Comparison of ENCODE assay signal across 8 mouse cellular contexts in the genomic region with DNA sequence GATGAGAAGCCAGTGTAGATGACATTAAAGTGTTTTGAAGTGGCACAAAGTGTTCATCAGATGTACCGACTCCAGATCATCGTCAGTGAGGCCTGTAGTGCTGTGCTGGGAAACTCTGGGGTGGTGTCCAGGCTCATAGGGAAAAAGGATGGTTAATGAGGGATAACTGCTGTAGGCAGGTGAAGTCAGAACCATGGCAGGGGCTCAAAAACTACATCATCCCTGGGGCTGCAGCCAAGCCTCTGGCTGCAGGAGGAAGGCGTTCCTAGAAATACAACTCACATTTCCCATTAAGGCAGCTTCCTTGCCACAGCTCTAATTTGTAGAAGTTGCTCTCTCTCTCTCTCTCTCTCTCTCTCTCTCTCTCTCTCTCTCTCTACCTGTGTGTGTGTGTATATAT. TPM values are rescaled to one million over a fixed set of nuclear protein-coding genes. Genes with fewer than 3 reads are reported as not detected.
DNase-seq lines count a peak whose midpoint lies in the region; ATAC-seq lines count a peak whose summit lies in the region.

No protein-coding gene starts in this region.

- ATAC-seq in forebrain, embryonic 13.5 days = 0 out of 2 replicates have a peak, but pooled peaks have one; percentile 27
- ATAC-seq in forebrain, embryonic 16.5 days = no peak
- ATAC-seq in forebrain, embryonic 12.5 days (ENCODE audit: low FRiP score) = no peak

- 58% methylated on average over 3 of the region's 3 CpGs for WGBS in forebrain, embryonic 13.5 days
- WGBS in forebrain, embryonic 16.5 days = 43% methylated on average over 3 of the region's 3 CpGs
- 82% methylated on average over 3 of the region's 3 CpGs for WGBS in forebrain, embryonic 12.5 days

- H3K4me2 ChIP-seq in forebrain, embryonic 13.5 days = no peak overlapping the region
- no peak overlapping the region for H3K4me2 ChIP-seq in forebrain, embryonic 16.5 days (ENCODE audit: low read length)
- no peak overlapping the region for H3K4me2 ChIP-seq in forebrain, embryonic 12.5 days

- no peak overlapping the region for H3K9ac ChIP-seq in forebrain, embryonic 13.5 days
- H3K9ac ChIP-seq in forebrain, embryonic 16.5 days (replicated peaks; ENCODE audit: low read depth, low read length) = no peak overlapping the region
- no peak overlapping the region for H3K9ac ChIP-seq in forebrain, embryonic 12.5 days

- no peaks in the 10 kb centered on the region for H3K4me1 ChIP-seq in forebrain, embryonic 13.5 days
- H3K4me1 ChIP-seq in forebrain, embryonic 16.5 days (replicated peaks; ENCODE audit: control insufficient read depth, insufficient read depth, low read length) = no peaks in the 10 kb centered on the region
- no peaks in the 10 kb centered on the region for H3K4me1 ChIP-seq in forebrain, embryonic 12.5 days

- DNase-seq in urinary bladder, postnatal 25 days (ENCODE audit: low spot score) = peak; percentile 43
- no peak for DNase-seq in urinary bladder, adult 2 months (ENCODE audit: low spot score)
- peak; percentile 33 for DNase-seq in heart, postnatal 25 days (ENCODE audit: low spot score)
- DNase-seq in layer of hippocampus, adult 8-10 months (ENCODE audit: low spot score in 2 of 2) = no peak
- no peak for DNase-seq in left cerebral cortex, postnatal 14 days (ENCODE audit: low spot score in 2 of 2)

- intact Hi-C loops in heart, postnatal 25 days (cut with DNase I) = loop anchor here (5.0 kb wide), 1 partner anchor 106 kb away; no protein-coding TSS in a partner anchor
- intact Hi-C loops in left cerebral cortex, postnatal 14 days (cut with DNase I) = loop anchor here (10.0 kb wide), 1 partner anchor 374 kb away; no protein-coding TSS in a partner anchor

- no peaks in the 10 kb centered on the region for H3K9me3 ChIP-seq in forebrain, embryonic 13.5 days (replicated peaks)
- no peaks in the 10 kb centered on the region for H3K9me3 ChIP-seq in forebrain, embryonic 16.5 days (ENCODE audit: control insufficient read depth, low read length)
- no peaks in the 10 kb centered on the region for H3K9me3 ChIP-seq in forebrain, embryonic 12.5 days

- no peaks in the 10 kb centered on the region for H3K36me3 ChIP-seq in forebrain, embryonic 13.5 days (ENCODE audit: poor library complexity, severe bottlenecking)
- H3K36me3 ChIP-seq in forebrain, embryonic 16.5 days (ENCODE audit: control insufficient read depth, insufficient read depth) = no peaks in the 10 kb centered on the region
- no peaks in the 10 kb centered on the region for H3K36me3 ChIP-seq in forebrain, embryonic 12.5 days (replicated peaks)

- H3K27me3 ChIP-seq in forebrain, embryonic 13.5 days = no peaks in the 10 kb centered on the region
- H3K27me3 ChIP-seq in forebrain, embryonic 16.5 days (replicated peaks; ENCODE audit: control insufficient read depth, insufficient read depth, low read length) = no peaks in the 10 kb centered on the region
- no peaks in the 10 kb centered on the region for H3K27me3 ChIP-seq in forebrain, embryonic 12.5 days

- no peak overlapping the region for H3K4me3 ChIP-seq in forebrain, embryonic 13.5 days
- no peak overlapping the region for H3K4me3 ChIP-seq in forebrain, embryonic 16.5 days (replicated peaks; ENCODE audit: low read length)
- H3K4me3 ChIP-seq in forebrain, embryonic 12.5 days (replicated peaks) = no peak overlapping the region

- H3K27ac ChIP-seq in forebrain, embryonic 13.5 days = no peak overlapping the region
- H3K27ac ChIP-seq in forebrain, embryonic 16.5 days (ENCODE audit: low read length) = no peak overlapping the region
- no peak overlapping the region for H3K27ac ChIP-seq in forebrain, embryonic 12.5 days

RNA-seq across cellular contexts. Expression of a gene that starts 22.6 kb away (rescaled TPM):
- 5.9 and 8.2 TPM in 2 replicates for polyA plus RNA-seq in forebrain, embryonic 13.5 days (2015; fragmentation: Nextera tagmentation; extraction: Ambion mirVana)
- polyA plus RNA-seq in forebrain, embryonic 16.5 days (2015; fragmentation: Nextera tagmentation; extraction: Ambion mirVana) = 14.4 and 23.4 TPM in 2 replicates
- 1.9 and 2.8 TPM in 2 replicates for polyA plus RNA-seq in urinary bladder, adult 2 months (2012; rRNA removed)
- total RNA-seq in heart, postnatal 25 days (2021) = 10 to 100 TPM; 21.5 to 23.1 TPM
- total RNA-seq in layer of hippocampus, adult 8-10 months (2022) = 100 to 1,000 TPM; 363 to 430 (median 401) TPM
- total RNA-seq in left cerebral cortex, postnatal 14 days (2021) = 100 to 1,000 TPM; 207 to 220 TPM
- polyA plus RNA-seq in forebrain, embryonic 12.5 days (2016; fragmentation: Nextera tagmentation; extraction: Ambion mirVana) = 3.1 and 3.8 TPM in 2 replicates

Comparison
In these comparisons a context has a peak if more than half of its experiments do, and no peak if none do; other contexts are left out.
1. DNase-seq: peak in urinary bladder, postnatal 25 days (single experiment) and heart, postnatal 25 days (single experiment); none in urinary bladder, adult 2 months (single experiment), layer of hippocampus, adult 8-10 months (0 of 2) and left cerebral cortex, postnatal 14 days (0 of 2).